Mouse (Mus musculus) heart, postnatal 10 days (tissue): Measurements from ENCODE around the gene Nkiras1. TPM values are rescaled to one million over a fixed set of nuclear protein-coding genes. Genes with fewer than 3 reads are reported as not detected.
"Not testable (repeated sequence)": the region's sequence is repeated elsewhere in the genome, so short reads cannot be mapped to it uniquely, and the experiment has no call there.

Experiments
- DNase-seq, 2 experiments: peaks; one replicate each; pipeline ENCODE4 v3.0.0; 2021
- intact Hi-C: fragments of 180-260 bp; cut with DNase I; formaldehyde crosslinking; loops from one replicate; pipeline ENCODE4 v1.15.1; 2025
- total RNA-seq, 2 experiments: library from RNA; stranded (reverse); gene quantifications; 2 replicates each; pipeline ENCODE4 v1.2.3; 2021

Gene Nkiras1
- 10 to 100 TPM; 28.2 to 29.6 TPM for total RNA-seq

GRCm38 (mm10) chr14:18270529-18271441 lies at the start of gene Nkiras1, which contains the start of gene Rpl15:
Gene Nkiras1 (plus strand): TSS chr14:18271136.
Gene Rpl15 (minus strand): TSS chr14:18271391.
- intact Hi-C loops: loop anchor here (5.0 to 10.0 kb wide), 2 partner anchors 57 to 866 kb away; no protein-coding TSS in a partner anchor
- DNase-seq: peak; percentile 99

GRCm38 (mm10) chr14:18221977-18222376 lies 49.0 kb upstream of the Nkiras1 start:
- no peak for DNase-seq
- intact Hi-C loops: no loop called here

GRCm38 (mm10) chr14:18225431-18225830 lies 45.5 kb upstream of the Nkiras1 start:
- intact Hi-C loops, DNase-seq: not testable (repeated sequence)

GRCm38 (mm10) chr14:18226181-18226580 lies 44.8 kb upstream of the Nkiras1 start:
- intact Hi-C loops: not testable (repeated sequence)
- peak; percentile 26 to 36 for DNase-seq

- DNase-seq, intact Hi-C loops: not testable (repeated sequence)
Measured at GRCm38 (mm10) chr14:18229751-18230150, 41.2 kb upstream of the Nkiras1 start.

GRCm38 (mm10) chr14:18231866-18232265 lies 39.1 kb upstream of the Nkiras1 start:
- DNase-seq, intact Hi-C loops: not testable (repeated sequence)

- DNase-seq: no peak
- intact Hi-C loops: no loop called here
Measured at GRCm38 (mm10) chr14:18233076-18233475, 37.9 kb upstream of the Nkiras1 start.

GRCm38 (mm10) chr14:18233981-18234960 lies 36.7 kb upstream of the Nkiras1 start:
- intact Hi-C loops: no loop called here
- DNase-seq: peak; percentile 59 to 66

- DNase-seq, intact Hi-C loops: not testable (repeated sequence)
Measured at GRCm38 (mm10) chr14:18236496-18237235, 34.3 kb upstream of the Nkiras1 start.

- intact Hi-C loops: no loop called here
- DNase-seq: no peak
Measured at GRCm38 (mm10) chr14:18237381-18237780, 33.6 kb upstream of the Nkiras1 start.

- intact Hi-C loops: no loop called here
- DNase-seq: peak; percentile 98 to 99
Measured at GRCm38 (mm10) chr14:18238131-18238749, 32.7 kb upstream of the Nkiras1 start.

- DNase-seq: peak; percentile 100
- intact Hi-C loops: loop anchor here (1.0 kb wide), 1 partner anchor 30 kb away; no protein-coding TSS in a partner anchor
Measured at GRCm38 (mm10) chr14:18238750-18239731, 31.9 kb upstream of the Nkiras1 start, which contains the start of gene Nr1d2. Gene Nr1d2 (minus strand): TSS chr14:18239127.

GRCm38 (mm10) chr14:18240132-18240531 lies 30.8 kb upstream of the Nkiras1 start:
- no peak for DNase-seq
- intact Hi-C loops: no loop called here

GRCm38 (mm10) chr14:18241786-18242185 lies 29.1 kb upstream of the Nkiras1 start:
- DNase-seq: no peak
- intact Hi-C loops: no loop called here

- intact Hi-C loops: no loop called here
- no peak for DNase-seq
Measured at GRCm38 (mm10) chr14:18242638-18243130, 28.3 kb upstream of the Nkiras1 start.

GRCm38 (mm10) chr14:18261203-18261602 lies 9.7 kb upstream of the Nkiras1 start:
- intact Hi-C loops: no loop called here
- no peak for DNase-seq

- intact Hi-C loops: no loop called here
- DNase-seq: peak; percentile 43 to 45
Measured at GRCm38 (mm10) chr14:18263427-18263826, 7.5 kb upstream of the Nkiras1 start.

- not testable (repeated sequence) for DNase-seq
- intact Hi-C loops: loop anchor here (1.0 to 10.0 kb wide), 3 partner anchors 31 to 865 kb away; partner anchors contain the start of gene Nr1d2
Measured at GRCm38 (mm10) chr14:18269947-18270528, 898 bp upstream of the Nkiras1 start.
